Mouse (Mus musculus) CH12.LX (cell line): ENCODE measurements at regions not wholly inside any gene's neighbourhood (a gene's known extent, or its start where the extent isn't known, plus 50 kb on each side); places are given as distances from the start of the nearest gene placed in this dataset.

Experiments used
- DNase-seq: peaks from one replicate; pipeline ENCODE4 v3.0.0-alpha.2; 2013; ENCODE audit errors: extremely low read depth
- H3K27ac ChIP-seq: 2 replicates; pipeline ENCODE4 v1.5.1; 2012; ENCODE audit warnings: low read depth, mild to moderate bottlenecking, control low read depth, moderate library complexity; ENCODE audit not compliant: insufficient read depth
- H3K27me3 ChIP-seq: replicated peaks from 2 replicates; pipeline ENCODE3; 2012; ENCODE audit warnings: inconsistent platforms
- H3K36me3 ChIP-seq, 2 experiments: replicated peaks in 1 of 2; 2 replicates each; pipeline versions ENCODE3 to v1.6.1; 2012; ENCODE audit warnings: inconsistent platforms in 1 of 2, low read length in 1 of 2, mild to moderate bottlenecking in 1 of 2, mixed read lengths in 1 of 2, moderate library complexity in 1 of 2; ENCODE audit not compliant: control insufficient read depth in 1 of 2, insufficient read depth in 1 of 2
- H3K4me1 ChIP-seq, 2 experiments: 2 replicates each; pipeline ENCODE4 v1.6.1; 2012; ENCODE audit warnings: inconsistent platforms in 1 of 2, moderate library complexity in 1 of 2; ENCODE audit not compliant: insufficient read depth in 2 of 2, control insufficient read depth in 1 of 2
- H3K4me2 ChIP-seq: 2 replicates; pipeline ENCODE4 v1.6.1; 2012; ENCODE audit warnings: low read depth, mild to moderate bottlenecking, control low read depth; ENCODE audit not compliant: poor library complexity, insufficient read depth, severe bottlenecking
- H3K4me3 ChIP-seq, 3 experiments: fragments of 150-350 bp in 1 of 3; sonication (generic) in 1 of 3; replicated peaks in 1 of 3; 2 replicates each; pipeline versions ENCODE3 to v1.5.1; 2011 to 2012; ENCODE audit warnings: low read depth in 2 of 3, low read length in 2 of 3, mild to moderate bottlenecking in 2 of 3, moderate library complexity in 2 of 3, control low read depth in 1 of 3, improper control_type of control experiment in 1 of 3, inconsistent platforms in 1 of 3, mixed read lengths in 1 of 3; ENCODE audit not compliant: poor library complexity in 1 of 3
- H3K79me2 ChIP-seq: replicated peaks from 2 replicates; pipeline ENCODE4 v1.6.1; 2012; ENCODE audit warnings: mild to moderate bottlenecking, moderate library complexity; ENCODE audit not compliant: control insufficient read depth, poor library complexity, insufficient read depth, severe bottlenecking; ENCODE audit errors: extremely low read depth
- H3K9ac ChIP-seq: 2 replicates; pipeline ENCODE4 v1.6.1; 2012; ENCODE audit warnings: low read depth, mild to moderate bottlenecking, control low read depth, moderate library complexity; ENCODE audit not compliant: insufficient read depth
- H3K9me3 ChIP-seq: replicated peaks from 2 replicates; pipeline ENCODE3; 2012; ENCODE audit warnings: low read length, inconsistent platforms, mixed read lengths
- BHLHE40 ChIP-seq: IDR thresholded peaks from 2 replicates; pipeline ENCODE4 v1.6.1; 2011; ENCODE audit warnings: mild to moderate bottlenecking, low read depth, low read length, improper control_type of control experiment
- CTCF ChIP-seq, 2 experiments: IDR thresholded peaks in 1 of 2; conservative IDR thresholded peaks in 1 of 2; 2 replicates each; pipeline ENCODE4 v1.5.1; 2011 to 2012; ENCODE audit warnings: low read depth in 2 of 2, low read length in 2 of 2, improper control_type of control experiment in 1 of 2, inconsistent platforms in 1 of 2, mild to moderate bottlenecking in 1 of 2, moderate library complexity in 1 of 2
- ELF1 ChIP-seq: IDR thresholded peaks from 2 replicates; pipeline ENCODE4 v1.6.1; 2014; ENCODE audit warnings: low read depth, mild to moderate bottlenecking, inconsistent platforms, low read length, improper control_type of control experiment
- EP300 ChIP-seq: IDR thresholded peaks from 2 replicates; pipeline ENCODE4 v1.6.1; 2011; ENCODE audit warnings: low read length, improper control_type of control experiment
- ETS1 ChIP-seq: conservative IDR thresholded peaks from 2 replicates; pipeline ENCODE4 v1.6.1; 2012; ENCODE audit warnings: low read depth, mild to moderate bottlenecking, inconsistent platforms, low read length, improper control_type of control experiment, moderate library complexity
- GABPA ChIP-seq: IDR thresholded peaks from 2 replicates; pipeline ENCODE4 v1.6.1; 2012; ENCODE audit warnings: low read depth, low read length, improper control_type of control experiment, inconsistent platforms; ENCODE audit not compliant: insufficient replicate concordance
- HCFC1 ChIP-seq: IDR thresholded peaks from 2 replicates; pipeline ENCODE4 v1.6.1; 2012; ENCODE audit warnings: low read depth, mild to moderate bottlenecking, inconsistent platforms, low read length, improper control_type of control experiment
- IRF4 ChIP-seq: IDR thresholded peaks from 2 replicates; pipeline ENCODE4 v1.6.1; 2014; ENCODE audit warnings: low read depth, mild to moderate bottlenecking, inconsistent platforms, low read length, improper control_type of control experiment
- JUND ChIP-seq: conservative IDR thresholded peaks from 2 replicates; pipeline ENCODE4 v1.6.1; 2011; ENCODE audit warnings: low read depth, low read length, improper control_type of control experiment
- KAT2A ChIP-seq: IDR thresholded peaks from 2 replicates; pipeline ENCODE4 v1.6.1; 2012; ENCODE audit warnings: low read length, improper control_type of control experiment, inconsistent platforms; ENCODE audit not compliant: insufficient replicate concordance
- MAZ ChIP-seq: IDR thresholded peaks from 2 replicates; pipeline ENCODE4 v1.6.1; 2012; ENCODE audit warnings: low read depth, mild to moderate bottlenecking, inconsistent platforms, low read length, improper control_type of control experiment, moderate library complexity
- MXI1 ChIP-seq: IDR thresholded peaks from 2 replicates; pipeline ENCODE4 v1.6.1; 2011; ENCODE audit warnings: mild to moderate bottlenecking, low read depth, low read length, improper control_type of control experiment
- NELFE ChIP-seq: IDR thresholded peaks from 2 replicates; pipeline ENCODE4 v1.6.1; 2011; ENCODE audit warnings: low read depth, low read length, improper control_type of control experiment
- NRF1 ChIP-seq: IDR thresholded peaks from 2 replicates; pipeline ENCODE4 v1.6.1; 2014; ENCODE audit warnings: low read depth, mild to moderate bottlenecking, inconsistent platforms, low read length, improper control_type of control experiment, moderate library complexity
- POLR2A ChIP-seq: IDR thresholded peaks from 2 replicates; pipeline ENCODE4 v1.6.1; 2011; ENCODE audit warnings: low read depth, mild to moderate bottlenecking, improper control_type of control experiment, low read length
- TCF12 ChIP-seq: IDR thresholded peaks from 2 replicates; pipeline ENCODE4 v1.6.1; 2014; ENCODE audit warnings: low read depth, mild to moderate bottlenecking, inconsistent platforms, low read length, improper control_type of control experiment
- UBTF ChIP-seq: IDR thresholded peaks from 2 replicates; pipeline ENCODE4 v1.6.1; 2012; ENCODE audit warnings: low read depth, mild to moderate bottlenecking, inconsistent platforms, low read length, improper control_type of control experiment, moderate library complexity
- USF1 ChIP-seq: IDR thresholded peaks from 2 replicates; pipeline ENCODE4 v1.6.1; 2014; ENCODE audit warnings: low read depth, mild to moderate bottlenecking, inconsistent platforms, low read length, improper control_type of control experiment
- ZC3H11A ChIP-seq: IDR thresholded peaks from 2 replicates; pipeline ENCODE4 v1.6.1; 2012; ENCODE audit warnings: low read depth, mild to moderate bottlenecking, inconsistent platforms, low read length, improper control_type of control experiment
- ZKSCAN1 ChIP-seq: IDR thresholded peaks from 2 replicates; pipeline ENCODE4 v1.6.1; 2012; ENCODE audit warnings: low read depth, inconsistent platforms, low read length, improper control_type of control experiment, borderline replicate concordance
- dilution Hi-C: fragments of 300-500 bp; cut with MboI; formaldehyde crosslinking; loops from 2 replicates; pipeline ENCODE4 v1.14.3; 2020; ENCODE audit warnings: low sequenced_read_pairs; ENCODE audit not compliant: extremely low pct_unique_long_range_greater_than_20kb, extremely low pct_ligation_motif_present
- in situ Hi-C: fragments of 300-500 bp; cut with MboI; formaldehyde crosslinking; loops from 3 replicates; pipeline ENCODE4 v1.14.3; 2019; ENCODE audit warnings: low sequenced_read_pairs, low pct_ligation_motif_present, low pct_unique_long_range_greater_than_20kb, mixed read lengths

GRCm38 (mm10) chr9:117922992-117923391 lies 117.3 kb upstream of the Azi2 start:
- TF ChIP-seq JUND = no peak
- no peak for TF ChIP-seq NRF1
- TF ChIP-seq CTCF (conservative IDR thresholded peaks at IDR 0.05 in 1 of 2, IDR thresholded peaks at IDR 0.05 in 1 of 2; ENCODE audit: low read depth in 2 of 2, low read length in 2 of 2) = no peak
- TF ChIP-seq UBTF = no peak
- TF ChIP-seq EP300 = no peak
- no peak for TF ChIP-seq ETS1
- no peak for TF ChIP-seq ELF1
- TF ChIP-seq IRF4 = no peak
- no peak for TF ChIP-seq POLR2A
- no peak for TF ChIP-seq TCF12
- TF ChIP-seq KAT2A = no peak
- TF ChIP-seq MAZ = no peak
- no peak for TF ChIP-seq MXI1
- no peak for TF ChIP-seq GABPA
- TF ChIP-seq BHLHE40 = no peak
- no peak for TF ChIP-seq ZKSCAN1
- no peak for TF ChIP-seq NELFE
- TF ChIP-seq HCFC1 = no peak
- TF ChIP-seq ZC3H11A = no peak
- dilution Hi-C loops = no loop called here

GRCm38 (mm10) chr9:117907895-117908424 lies 132.3 kb upstream of the Azi2 start:
- Histone ChIP-seq H3K4me2 (no peak overlapping the region), H3K9ac (no peak overlapping the region), H3K27ac (no peak overlapping the region), H3K4me3 (no peak overlapping the region), H3K4me1 (peaks cover 0 to 7% of the 10 kb centered on the region in 2 experiments; a peak in 1 of 4 replicates), H3K79me2 (no peaks in the 10 kb centered on the region), H3K36me3 (no peaks in the 10 kb centered on the region), H3K9me3 (peaks cover 4% of the 10 kb centered on the region), H3K27me3 (no peaks in the 10 kb centered on the region)
- no peak for DNase-seq
- TF ChIP-seq IRF4 (no peak), MAZ (no peak), POLR2A (no peak), USF1 (no peak)
- in situ Hi-C loops (no loop called here), dilution Hi-C loops (no loop called here)

More at GRCm38 (mm10) chr9:117922992-117923391, 117.3 kb upstream of the Azi2 start:
- H3K27ac ChIP-seq = no peak overlapping the region
- peaks cover 5 to 31% of the 10 kb centered on the region in 2 experiments for H3K4me1 ChIP-seq
- no peak for DNase-seq
- H3K4me3 ChIP-seq = no peak overlapping the region
- in situ Hi-C loops = no loop called here
- no peak overlapping the region for H3K4me2 ChIP-seq
- no peaks in the 10 kb centered on the region for H3K27me3 ChIP-seq
- no peaks in the 10 kb centered on the region for H3K36me3 ChIP-seq
- peaks cover 4% of the 10 kb centered on the region for H3K9me3 ChIP-seq
- no peak overlapping the region for H3K9ac ChIP-seq
- no peaks in the 10 kb centered on the region for H3K79me2 ChIP-seq
